In the genomic region with DNA sequence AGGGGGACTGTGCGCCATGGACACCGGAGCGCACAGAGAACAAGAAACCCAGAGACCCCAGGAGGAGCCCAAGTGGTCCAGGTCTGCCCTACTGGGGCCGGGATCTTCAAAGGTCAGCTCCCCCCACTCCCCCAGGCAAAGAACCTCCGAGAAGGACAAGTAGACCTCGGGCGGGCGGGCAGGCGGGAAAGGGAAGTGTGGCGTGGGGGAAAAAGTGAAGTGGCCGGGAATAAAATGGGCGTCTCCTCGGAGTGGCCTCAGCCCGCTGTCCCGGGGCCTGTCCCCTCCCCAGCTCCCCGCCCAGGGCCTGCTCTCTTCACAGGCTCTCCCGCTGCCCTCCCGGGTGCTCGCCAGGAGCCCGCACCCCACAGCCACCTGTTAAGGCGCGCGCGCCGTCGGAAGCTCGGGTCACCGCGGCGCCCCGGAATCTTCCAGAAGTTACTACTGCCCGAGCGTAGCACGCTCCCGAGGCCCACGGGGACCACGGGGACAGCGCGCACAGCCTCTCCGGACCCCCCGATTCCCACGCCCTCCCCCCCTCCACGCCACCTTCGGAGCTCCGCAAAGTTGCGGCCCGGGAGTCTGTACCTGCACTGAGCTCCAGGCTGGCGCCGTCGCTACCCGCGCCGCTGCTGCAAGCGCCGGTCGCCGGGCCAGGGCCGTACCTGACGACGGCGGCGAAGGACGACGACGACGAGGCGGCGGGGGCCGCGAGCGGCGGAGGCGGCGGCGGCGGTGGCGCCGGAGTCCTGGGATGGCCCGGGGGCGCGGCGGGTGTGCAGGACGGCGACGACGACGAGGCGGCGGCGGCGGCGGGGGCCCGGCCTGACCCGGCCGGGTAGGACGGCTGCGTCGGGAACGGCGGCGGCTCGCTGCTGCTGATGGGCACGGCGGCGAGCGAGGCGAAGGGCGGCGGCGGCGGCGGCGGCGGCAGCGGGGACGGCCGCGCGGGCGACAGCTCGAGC, we compare ENCODE assay signal across 8 mouse cellular contexts. TPM values are rescaled to one million over a fixed set of nuclear protein-coding genes. Genes with fewer than 3 reads are reported as not detected.
A peak's percentile ranks its signal among the peaks of the same experiment; 100 is the strongest.
DNase-seq lines count a peak whose midpoint lies in the region; ATAC-seq and TF ChIP-seq lines count a peak whose summit lies in the region.

No protein-coding gene starts in this region.

- peak; percentile 7 for DNase-seq in kidney, adult 2 months
- DNase-seq in kidney, adult 8-10 months = no peak
- peak; percentile 14 for DNase-seq in adrenal gland, adult 2 months
- DNase-seq in forebrain, embryonic 11.5 days (ENCODE audit: low spot score) = peak; percentile 78
- peak; percentile 29 for DNase-seq in lung, postnatal 10 days
- DNase-seq in frontal cortex, postnatal 10 days (ENCODE audit: low spot score in 2 of 2) = no peak

- TF ChIP-seq POLR2A in kidney, adult 2 months (IDR thresholded peaks at IDR 0.05; ENCODE audit: low read depth, low read length) = no peak

- H3K4me1 ChIP-seq in kidney, adult 2 months (ENCODE audit: control insufficient read depth, insufficient read depth, low read length) = no peaks in the 10 kb centered on the region
- H3K4me1 ChIP-seq in forebrain, embryonic 11.5 days (replicated peaks; ENCODE audit: control insufficient read depth, insufficient read depth, low read length) = peaks cover 6% of the 10 kb centered on the region
- H3K4me1 ChIP-seq in hindbrain, embryonic 15.5 days (replicated peaks) = peaks cover 38% of the 10 kb centered on the region
- 0 out of 2 replicates have a peak, but pooled peaks cover 3% of the 10 kb centered on the region for H3K4me1 ChIP-seq in stomach, embryonic 16.5 days (ENCODE audit: control insufficient read depth, insufficient read depth, low read length)

- peak overlapping the region; percentile 77 for H3K4me2 ChIP-seq in forebrain, embryonic 11.5 days (ENCODE audit: low read depth, low read length, severe bottlenecking)
- peak overlapping the region; percentile 84 for H3K4me2 ChIP-seq in hindbrain, embryonic 15.5 days
- H3K4me2 ChIP-seq in stomach, embryonic 16.5 days (ENCODE audit: low read depth, low read length) = peak overlapping the region; percentile 96

- H3K4me3 ChIP-seq in kidney, adult 2 months (ENCODE audit: insufficient read depth, low read depth, low read length) = peak overlapping the region; percentile 68
- H3K4me3 ChIP-seq in forebrain, embryonic 11.5 days (ENCODE audit: low read depth, low read length) = peak overlapping the region; percentile 66
- peak overlapping the region; percentile 77 for H3K4me3 ChIP-seq in hindbrain, embryonic 15.5 days
- peak overlapping the region; percentile 70 for H3K4me3 ChIP-seq in stomach, embryonic 16.5 days (replicated peaks; ENCODE audit: low read length)

- WGBS in kidney, adult 2 months = 4% methylated on average over 119 of the region's 121 CpGs
- WGBS in forebrain, embryonic 11.5 days = under 1% methylated on average over 97 of the region's 121 CpGs
- whole genome bisulfite sequencing in hindbrain, embryonic 15.5 days = under 1% methylated on average over 97 of the region's 121 CpGs
- 1% methylated on average over 100 of the region's 121 CpGs for WGBS in stomach, embryonic 16.5 days

- peak overlapping the region; percentile 56 for H3K9ac ChIP-seq in forebrain, embryonic 11.5 days (ENCODE audit: low read length)
- peak overlapping the region; percentile 77 for H3K9ac ChIP-seq in hindbrain, embryonic 15.5 days
- peak overlapping the region; percentile 76 for H3K9ac ChIP-seq in stomach, embryonic 16.5 days (ENCODE audit: low read length)

- H3K9me3 ChIP-seq in forebrain, embryonic 11.5 days (ENCODE audit: control insufficient read depth, low read length) = no peaks in the 10 kb centered on the region
- no peaks in the 10 kb centered on the region for H3K9me3 ChIP-seq in hindbrain, embryonic 15.5 days
- no peaks in the 10 kb centered on the region for H3K9me3 ChIP-seq in stomach, embryonic 16.5 days (replicated peaks; ENCODE audit: control insufficient read depth, low read length)

- TF ChIP-seq CTCF in kidney, adult 2 months (conservative IDR thresholded peaks at IDR 0.05; ENCODE audit: insufficient read depth, insufficient read length, low read depth, low read length) = no peak

- H3K27me3 ChIP-seq in kidney, adult 2 months (replicated peaks; ENCODE audit: control insufficient read depth, insufficient read depth, low read length) = peaks cover 11% of the 10 kb centered on the region
- peaks cover 16% of the 10 kb centered on the region for H3K27me3 ChIP-seq in forebrain, embryonic 11.5 days (ENCODE audit: control insufficient read depth, insufficient read depth, low read length)
- H3K27me3 ChIP-seq in hindbrain, embryonic 15.5 days = no peaks in the 10 kb centered on the region
- peaks cover 11% of the 10 kb centered on the region for H3K27me3 ChIP-seq in stomach, embryonic 16.5 days (ENCODE audit: control insufficient read depth, insufficient read depth, low read length)

- no peaks in the 10 kb centered on the region for H3K36me3 ChIP-seq in kidney, adult 2 months (ENCODE audit: control insufficient read depth, insufficient read depth, low read length)
- H3K36me3 ChIP-seq in forebrain, embryonic 11.5 days (ENCODE audit: control insufficient read depth, insufficient read depth, low read length) = no peaks in the 10 kb centered on the region
- H3K36me3 ChIP-seq in hindbrain, embryonic 15.5 days = no peaks in the 10 kb centered on the region
- no peaks in the 10 kb centered on the region for H3K36me3 ChIP-seq in stomach, embryonic 16.5 days (ENCODE audit: control insufficient read depth, insufficient read depth, low read length)

- H3K27ac ChIP-seq in kidney, adult 2 months (ENCODE audit: insufficient read depth, low read depth, low read length) = no peak overlapping the region
- H3K27ac ChIP-seq in forebrain, embryonic 11.5 days (ENCODE audit: low read depth, low read length) = no peak overlapping the region
- H3K27ac ChIP-seq in hindbrain, embryonic 15.5 days (replicated peaks) = peak overlapping the region; percentile 81
- H3K27ac ChIP-seq in stomach, embryonic 16.5 days (ENCODE audit: low read length) = no peak overlapping the region

- ATAC-seq in forebrain, embryonic 11.5 days (replicated peaks; ENCODE audit: low FRiP score) = peak; percentile 63
- peak; percentile 40; the same call in 1 of the 2 replicates for ATAC-seq in hindbrain, embryonic 15.5 days (ENCODE audit: low FRiP score, low read depth)
- ATAC-seq in stomach, embryonic 16.5 days (ENCODE audit: insufficient read depth, low FRiP score) = peak; percentile 35; the same call in 1 of the 2 replicates

RNA-seq across cellular contexts. Expression of a gene that starts 1.4 kb away (rescaled TPM):
- polyA plus RNA-seq in kidney, adult 2 months (2012; rRNA removed) = 0.18 and 0.33 TPM in 2 replicates
- total RNA-seq in adrenal gland, adult 2 months (2021) = under 1 TPM; 0.72 to 0.76 TPM
- 0.18 and 0.21 TPM in 2 replicates for polyA plus RNA-seq in adrenal gland, adult 2 months (2012; rRNA removed)
- polyA plus RNA-seq in forebrain, embryonic 11.5 days (2014; fragmentation: Nextera tagmentation; extraction: Ambion mirVana) = 10.7 and 11.6 TPM in 2 replicates
- 10.9 and 12.5 TPM in 2 replicates for polyA plus RNA-seq in hindbrain, embryonic 15.5 days (2015; fragmentation: Nextera tagmentation; extraction: Ambion mirVana)
- 2.7 and 3.0 TPM in 2 replicates for polyA plus RNA-seq in stomach, embryonic 16.5 days (2015; fragmentation: Nextera tagmentation; extraction: Ambion mirVana)

Comparison
In these comparisons a context has a peak if more than half of its experiments do, and no peak if none do; other contexts are left out.
1. DNase-seq: peak in kidney, adult 2 months (single experiment), adrenal gland, adult 2 months (single experiment), forebrain, embryonic 11.5 days (single experiment) and lung, postnatal 10 days (single experiment); none in kidney, adult 8-10 months (0 of 2) and frontal cortex, postnatal 10 days (0 of 2).
2. Peak in every context shown above with its lines, with median percentiles within 50 percentile points of each other: H3K4me3 ChIP-seq, ATAC-seq, H3K4me2 ChIP-seq and H3K9ac ChIP-seq.